Mouse (Mus musculus): ENCODE data around the gene Ces5a. TPM values are rescaled to one million over a fixed set of nuclear protein-coding genes. Genes with fewer than 3 reads are reported as not detected.

The Ces5a gene
- total RNA-seq (2021) (not detected), polyA plus RNA-seq (2012; rRNA removed) (not detected in 2 replicates)
- long read RNA-seq: 0 reads

- 84% methylated on average over 5 of the region's 5 CpGs for WGBS
Observed at GRCm38 (mm10) chr8:93535730-93536129, at the start of gene Ces5a. Ces5a (minus strand) TSS chr8:93535830.

GRCm38 (mm10) chr8:93572841-93573240, 37.2 kb upstream of the Ces5a start:
- Histone ChIP-seq H3K27me3 (ENCODE audit: control insufficient read depth, insufficient read depth, low read length) (no peaks in the 10 kb centered on the region), H3K79me2 (replicated peaks; ENCODE audit: control insufficient read depth, insufficient read depth, low read length) (no peaks in the 10 kb centered on the region), H3K36me3 (ENCODE audit: control insufficient read depth, insufficient read depth, low read length) (0 out of 2 replicates have a peak, but pooled peaks cover 1% of the 10 kb centered on the region), H3K27ac (no peak overlapping the region), H3K4me1 (ENCODE audit: control insufficient read depth, insufficient read depth, low read length) (peaks cover 15% of the 10 kb centered on the region), H3K9ac (ENCODE audit: low read depth, low read length) (no peak overlapping the region), H3K4me3 (no peak overlapping the region)
- TF ChIP-seq POLR2A (IDR thresholded peaks at IDR 0.05; ENCODE audit: insufficient read depth, low read depth, low read length) (no peak), CTCF (IDR thresholded peaks at IDR 0.05) (no peak), EP300 (IDR thresholded peaks at IDR 0.05; ENCODE audit: insufficient read depth, low read depth, low read length) (no peak)
- 82% methylated on average over 9 of the region's 9 CpGs for WGBS
- DNase-seq: no peak
- intact Hi-C loops (cut with DNase I): no loop called here

More at GRCm38 (mm10) chr8:93535730-93536129, at the start of gene Ces5a:
- Histone ChIP-seq H3K4me3 (no peak within 1 kb of the TSS), H3K27ac (no peak within 1 kb of the TSS), H3K27me3 (ENCODE audit: control insufficient read depth, insufficient read depth, low read length) (no peaks in the 10 kb centered on the region), H3K4me1 (ENCODE audit: control insufficient read depth, insufficient read depth, low read length) (no peaks in the 10 kb centered on the region), H3K9ac (ENCODE audit: low read depth, low read length) (no peak within 1 kb of the TSS), H3K36me3 (ENCODE audit: control insufficient read depth, insufficient read depth, low read length) (no peaks in the 10 kb centered on the region), H3K79me2 (replicated peaks; ENCODE audit: control insufficient read depth, insufficient read depth, low read length) (no peaks in the 10 kb centered on the region)
- TF ChIP-seq POLR2A (IDR thresholded peaks at IDR 0.05; ENCODE audit: insufficient read depth, low read depth, low read length) (no peak), CTCF (IDR thresholded peaks at IDR 0.05) (no peak), EP300 (IDR thresholded peaks at IDR 0.05; ENCODE audit: insufficient read depth, low read depth, low read length) (no peak)
- intact Hi-C loops (cut with DNase I): no loop called here
- DNase-seq: no peak

DNA sequence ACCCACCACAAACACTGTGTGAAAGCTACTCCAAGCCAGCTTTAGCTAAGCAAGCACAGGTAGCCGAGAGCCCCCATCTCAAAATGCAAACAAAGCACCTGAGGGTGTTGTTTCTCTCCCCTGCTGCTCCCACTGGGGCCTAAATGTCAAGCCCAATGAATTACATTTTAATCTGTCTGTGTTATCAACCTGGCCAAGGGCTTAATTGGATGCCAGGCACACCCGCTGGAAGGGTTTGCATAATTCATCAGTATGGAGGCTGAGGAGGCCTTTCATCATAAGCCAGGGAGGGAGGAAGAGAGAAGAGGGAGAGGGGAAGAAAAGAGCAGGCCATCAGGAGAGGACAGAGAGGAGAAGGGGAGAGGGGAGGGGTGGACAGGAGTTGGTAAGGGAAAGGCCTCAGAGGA, 36.5 kb upstream of the Ces5a start:
- Histone ChIP-seq H3K4me1 (ENCODE audit: control insufficient read depth, insufficient read depth, low read length) (peaks cover 15% of the 10 kb centered on the region), H3K79me2 (replicated peaks; ENCODE audit: control insufficient read depth, insufficient read depth, low read length) (no peaks in the 10 kb centered on the region), H3K27ac (peak overlapping the region; percentile 91), H3K27me3 (ENCODE audit: control insufficient read depth, insufficient read depth, low read length) (no peaks in the 10 kb centered on the region), H3K36me3 (ENCODE audit: control insufficient read depth, insufficient read depth, low read length) (0 out of 2 replicates have a peak, but pooled peaks cover 1% of the 10 kb centered on the region), H3K9ac (ENCODE audit: low read depth, low read length) (no peak overlapping the region), H3K4me3 (no peak overlapping the region)
- 52% methylated on average over 2 of the region's 2 CpGs for WGBS
- intact Hi-C loops (cut with DNase I): no loop called here
- no peak for DNase-seq
- TF ChIP-seq POLR2A (IDR thresholded peaks at IDR 0.05; ENCODE audit: insufficient read depth, low read depth, low read length) (no peak), CTCF (IDR thresholded peaks at IDR 0.05) (no peak), EP300 (IDR thresholded peaks at IDR 0.05; ENCODE audit: insufficient read depth, low read depth, low read length) (no peak)

DNA sequence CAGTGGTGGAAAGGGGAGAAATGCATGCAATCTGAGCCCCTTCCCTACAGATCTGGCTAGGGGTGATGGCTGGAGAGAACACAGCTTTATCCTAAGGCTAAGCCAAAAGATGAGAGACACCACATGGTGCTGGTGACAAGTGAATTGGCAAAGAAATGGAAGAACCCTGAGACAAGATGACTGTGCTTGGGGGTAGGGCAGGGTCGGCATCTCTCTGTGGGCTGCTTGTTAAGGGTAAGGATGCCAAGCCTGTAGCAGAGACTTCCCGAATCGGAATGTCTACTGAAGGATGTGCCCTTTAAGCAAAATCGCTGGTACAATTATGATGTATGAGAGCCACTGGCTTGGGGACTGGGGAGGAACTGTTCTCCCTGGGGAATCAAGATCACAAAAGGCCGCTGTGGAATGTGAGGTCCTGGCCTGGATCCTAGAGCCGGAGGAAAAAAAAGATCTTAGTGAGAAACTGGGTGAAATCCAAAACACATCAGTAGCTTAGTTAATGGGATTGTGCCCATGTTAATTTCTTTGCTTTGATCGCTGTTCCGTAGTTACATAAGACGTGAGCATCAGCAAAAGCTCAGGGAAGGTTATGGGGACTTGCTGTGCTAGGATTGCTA, 35.8 kb upstream of the Ces5a start:
- H3K36me3 ChIP-seq (ENCODE audit: control insufficient read depth, insufficient read depth, low read length): 0 out of 2 replicates have a peak, but pooled peaks cover 1% of the 10 kb centered on the region
- peak overlapping the region; percentile 91 for H3K27ac ChIP-seq
- H3K27me3 ChIP-seq (ENCODE audit: control insufficient read depth, insufficient read depth, low read length): no peaks in the 10 kb centered on the region
- no peaks in the 10 kb centered on the region for H3K79me2 ChIP-seq (replicated peaks; ENCODE audit: control insufficient read depth, insufficient read depth, low read length)
- intact Hi-C loops (cut with DNase I): no loop called here
- no peak overlapping the region for H3K9ac ChIP-seq (ENCODE audit: low read depth, low read length)
- H3K4me1 ChIP-seq (ENCODE audit: control insufficient read depth, insufficient read depth, low read length): peaks cover 15% of the 10 kb centered on the region
- TF ChIP-seq CTCF (IDR thresholded peaks at IDR 0.05) (no peak), POLR2A (IDR thresholded peaks at IDR 0.05; ENCODE audit: insufficient read depth, low read depth, low read length) (no peak), EP300 (IDR thresholded peaks at IDR 0.05; ENCODE audit: insufficient read depth, low read depth, low read length) (peak; percentile 23; the same call in 1 of the 2 replicates)
- no peak overlapping the region for H3K4me3 ChIP-seq
- DNase-seq: peak; percentile 52 to 65
- 16% methylated on average over 9 of the region's 9 CpGs for WGBS

- Histone ChIP-seq H3K36me3 (ENCODE audit: control insufficient read depth, insufficient read depth, low read length) (0 out of 2 replicates have a peak, but pooled peaks cover 1% of the 10 kb centered on the region), H3K4me1 (ENCODE audit: control insufficient read depth, insufficient read depth, low read length) (peaks cover 15% of the 10 kb centered on the region), H3K9ac (ENCODE audit: low read depth, low read length) (peak overlapping the region; percentile 34; the same call in 1 of the 2 replicates), H3K79me2 (replicated peaks; ENCODE audit: control insufficient read depth, insufficient read depth, low read length) (no peaks in the 10 kb centered on the region), H3K27ac (peak overlapping the region; percentile 91), H3K4me3 (no peak overlapping the region), H3K27me3 (ENCODE audit: control insufficient read depth, insufficient read depth, low read length) (no peaks in the 10 kb centered on the region)
- intact Hi-C loops (cut with DNase I): no loop called here
- 11% methylated on average over 2 of the region's 2 CpGs for WGBS
- no peak for TF ChIP-seq EP300 (IDR thresholded peaks at IDR 0.05; ENCODE audit: insufficient read depth, low read depth, low read length)
- TF ChIP-seq POLR2A (IDR thresholded peaks at IDR 0.05; ENCODE audit: insufficient read depth, low read depth, low read length): no peak
- TF ChIP-seq CTCF (IDR thresholded peaks at IDR 0.05): no peak
- peak; percentile 18 to 39 for DNase-seq
Observed at GRCm38 (mm10) chr8:93570186-93570530, 34.5 kb upstream of the Ces5a start.
